Mouse (Mus musculus): ENCODE results near the gene Prkcz. TPM values are rescaled to one million over a fixed set of nuclear protein-coding genes. Genes with fewer than 3 reads are reported as not detected.

The Prkcz gene
- polyA plus RNA-seq, 1 experiment from 2014 or later = 11.3 TPM

- no peak overlapping the region for H3K4me3 ChIP-seq (ENCODE audit: low read depth, low read length)
- H3K36me3 ChIP-seq (ENCODE audit: control insufficient read depth, insufficient read depth, low read length) = no peaks in the 10 kb centered on the region
- H3K9me3 ChIP-seq (ENCODE audit: control insufficient read depth, low read length) = no peaks in the 10 kb centered on the region
- H3K27me3 ChIP-seq (ENCODE audit: control insufficient read depth, insufficient read depth, low read length) = no peaks in the 10 kb centered on the region
- DNase-seq (ENCODE audit: low spot score) (peak; percentile 33), ATAC-seq (ENCODE audit: low FRiP score, low TSS enrichment) (peak; percentile 22; the same call in 1 of the 2 replicates)
- peak overlapping the region; percentile 99 for H3K27ac ChIP-seq (replicated peaks)
- peaks cover 31% of the 10 kb centered on the region for H3K4me1 ChIP-seq (replicated peaks; ENCODE audit: control insufficient read depth, insufficient read depth)
- H3K4me2 ChIP-seq (replicated peaks; ENCODE audit: low read depth) = peak overlapping the region; percentile 39
- H3K9ac ChIP-seq (ENCODE audit: low read length) = peak overlapping the region; percentile 50; the same call in 1 of the 2 replicates
- 35% methylated on average over 8 of the region's 8 CpGs for WGBS
- TF ChIP-seq CTCF (IDR thresholded peaks at IDR 0.05; ENCODE audit: low read depth) = no peak
- no peak for TF ChIP-seq EP300 (optimal IDR thresholded peaks at IDR 0.05)
Measured at GRCm38 (mm10) chr4:155234371-155235310, 126.5 kb downstream of the Prkcz start.

- DNase-seq (ENCODE audit: low spot score) (peak; percentile 71), ATAC-seq (ENCODE audit: low FRiP score, low TSS enrichment) (peak; percentile 63; the same call in 1 of the 2 replicates)
- H3K27ac ChIP-seq (replicated peaks) = peak overlapping the region; percentile 99
- no peaks in the 10 kb centered on the region for H3K36me3 ChIP-seq (ENCODE audit: control insufficient read depth, insufficient read depth, low read length)
- 17% methylated on average over 10 of the region's 10 CpGs for WGBS
- no peak overlapping the region for H3K4me3 ChIP-seq (ENCODE audit: low read depth, low read length)
- H3K9me3 ChIP-seq (ENCODE audit: control insufficient read depth, low read length) = no peaks in the 10 kb centered on the region
- H3K4me1 ChIP-seq (replicated peaks; ENCODE audit: control insufficient read depth, insufficient read depth) = peaks cover 31% of the 10 kb centered on the region
- H3K9ac ChIP-seq (ENCODE audit: low read length) = peak overlapping the region; percentile 50
- TF ChIP-seq EP300 (optimal IDR thresholded peaks at IDR 0.05) (no peak), CTCF (IDR thresholded peaks at IDR 0.05; ENCODE audit: low read depth) (peak; percentile 36)
- H3K27me3 ChIP-seq (ENCODE audit: control insufficient read depth, insufficient read depth, low read length) = no peaks in the 10 kb centered on the region
- H3K4me2 ChIP-seq (replicated peaks; ENCODE audit: low read depth) = peak overlapping the region; percentile 39
Measured at GRCm38 (mm10) chr4:155233878-155234277, 127.3 kb downstream of the Prkcz start.

- ATAC-seq (ENCODE audit: low FRiP score, low TSS enrichment) (no peak), DNase-seq (ENCODE audit: low spot score) (no peak)
- Histone ChIP-seq H3K4me3 (ENCODE audit: low read depth, low read length) (no peak overlapping the region), H3K36me3 (ENCODE audit: control insufficient read depth, insufficient read depth, low read length) (no peaks in the 10 kb centered on the region), H3K27ac (replicated peaks) (no peak overlapping the region), H3K4me1 (replicated peaks; ENCODE audit: control insufficient read depth, insufficient read depth) (no peaks in the 10 kb centered on the region; the same call in 1 of the 2 replicates), H3K4me2 (replicated peaks; ENCODE audit: low read depth) (no peak overlapping the region), H3K9me3 (ENCODE audit: control insufficient read depth, low read length) (no peaks in the 10 kb centered on the region), H3K9ac (ENCODE audit: low read length) (no peak overlapping the region), H3K27me3 (ENCODE audit: control insufficient read depth, insufficient read depth, low read length) (no peaks in the 10 kb centered on the region)
- 63% methylated on average over 5 of the region's 5 CpGs for WGBS
- TF ChIP-seq EP300 (optimal IDR thresholded peaks at IDR 0.05) (no peak), CTCF (IDR thresholded peaks at IDR 0.05; ENCODE audit: low read depth) (no peak)
Measured at GRCm38 (mm10) chr4:155228461-155228860, 132.7 kb downstream of the Prkcz start.

DNA sequence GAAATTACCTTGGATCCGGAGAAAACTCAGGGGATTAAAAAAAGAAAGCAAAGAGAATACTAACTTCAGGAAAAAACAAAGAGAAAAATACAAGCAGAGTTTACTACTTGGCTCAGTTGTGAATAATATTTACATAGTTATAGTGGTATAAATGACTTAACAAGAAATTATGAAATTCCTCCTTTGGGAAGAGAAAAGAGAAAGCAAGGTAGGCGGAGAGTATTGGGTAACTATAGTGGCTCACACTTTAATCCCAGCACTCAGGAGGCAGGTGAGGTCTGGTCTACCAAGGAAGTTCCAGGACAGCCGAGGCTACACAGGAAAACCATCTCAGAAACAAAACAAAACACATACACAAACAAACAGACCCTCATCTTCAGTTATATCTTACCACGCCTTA, 133.2 kb downstream of the Prkcz start:
- DNase-seq (ENCODE audit: low spot score) (no peak), ATAC-seq (ENCODE audit: low FRiP score, low TSS enrichment) (no peak)
- TF ChIP-seq CTCF (IDR thresholded peaks at IDR 0.05; ENCODE audit: low read depth) (no peak), EP300 (optimal IDR thresholded peaks at IDR 0.05) (no peak)
- no peaks in the 10 kb centered on the region for H3K4me1 ChIP-seq (replicated peaks; ENCODE audit: control insufficient read depth, insufficient read depth)
- no peak overlapping the region for H3K4me2 ChIP-seq (replicated peaks; ENCODE audit: low read depth)
- H3K27ac ChIP-seq (replicated peaks) = no peak overlapping the region
- WGBS = 65% methylated on average over 4 of the region's 4 CpGs
- no peaks in the 10 kb centered on the region for H3K36me3 ChIP-seq (ENCODE audit: control insufficient read depth, insufficient read depth, low read length)
- no peaks in the 10 kb centered on the region for H3K9me3 ChIP-seq (ENCODE audit: control insufficient read depth, low read length)
- no peak overlapping the region for H3K9ac ChIP-seq (ENCODE audit: low read length)
- H3K4me3 ChIP-seq (ENCODE audit: low read depth, low read length) = no peak overlapping the region
- H3K27me3 ChIP-seq (ENCODE audit: control insufficient read depth, insufficient read depth, low read length) = no peaks in the 10 kb centered on the region

DNA sequence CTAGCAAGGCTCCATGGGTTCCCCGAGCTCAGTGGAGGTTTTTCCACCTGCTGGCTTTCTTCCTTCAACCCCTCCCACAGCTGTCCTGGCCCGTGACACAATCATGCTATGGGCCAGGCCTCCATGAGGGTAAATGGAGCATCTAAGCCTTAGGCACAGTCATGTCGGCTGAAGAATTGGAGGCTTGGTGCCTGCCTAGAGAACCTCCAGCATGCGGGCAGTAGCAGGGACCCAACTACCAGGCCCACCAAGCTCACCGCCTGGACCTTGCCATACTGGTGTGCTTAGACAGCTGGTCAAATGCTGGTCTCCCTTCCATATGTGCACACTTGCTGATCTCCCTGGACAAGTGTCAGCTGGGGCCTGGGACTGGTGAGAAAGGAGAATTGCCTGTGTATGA, 135.2 kb downstream of the Prkcz start:
- H3K4me3 ChIP-seq (ENCODE audit: low read depth, low read length) = no peak overlapping the region
- H3K4me1 ChIP-seq (replicated peaks; ENCODE audit: control insufficient read depth, insufficient read depth) = no peaks in the 10 kb centered on the region
- no peaks in the 10 kb centered on the region for H3K36me3 ChIP-seq (ENCODE audit: control insufficient read depth, insufficient read depth, low read length)
- H3K4me2 ChIP-seq (replicated peaks; ENCODE audit: low read depth) = no peak overlapping the region
- ATAC-seq (ENCODE audit: low FRiP score, low TSS enrichment) (no peak), DNase-seq (ENCODE audit: low spot score) (no peak)
- H3K27ac ChIP-seq (replicated peaks) = no peak overlapping the region
- H3K9me3 ChIP-seq (ENCODE audit: control insufficient read depth, low read length) = no peaks in the 10 kb centered on the region
- H3K27me3 ChIP-seq (ENCODE audit: control insufficient read depth, insufficient read depth, low read length) = no peaks in the 10 kb centered on the region
- no peak for TF ChIP-seq EP300 (optimal IDR thresholded peaks at IDR 0.05)
- no peak for TF ChIP-seq CTCF (IDR thresholded peaks at IDR 0.05; ENCODE audit: low read depth)
- WGBS = 79% methylated on average over 5 of the region's 5 CpGs
- no peak overlapping the region for H3K9ac ChIP-seq (ENCODE audit: low read length)
